Mouse (Mus musculus): ENCODE data around the gene Ugt2a1.
"Not testable (repeated sequence)": the region's sequence is repeated elsewhere in the genome, so short reads cannot be mapped to it uniquely, and the experiment has no call there.

DNA sequence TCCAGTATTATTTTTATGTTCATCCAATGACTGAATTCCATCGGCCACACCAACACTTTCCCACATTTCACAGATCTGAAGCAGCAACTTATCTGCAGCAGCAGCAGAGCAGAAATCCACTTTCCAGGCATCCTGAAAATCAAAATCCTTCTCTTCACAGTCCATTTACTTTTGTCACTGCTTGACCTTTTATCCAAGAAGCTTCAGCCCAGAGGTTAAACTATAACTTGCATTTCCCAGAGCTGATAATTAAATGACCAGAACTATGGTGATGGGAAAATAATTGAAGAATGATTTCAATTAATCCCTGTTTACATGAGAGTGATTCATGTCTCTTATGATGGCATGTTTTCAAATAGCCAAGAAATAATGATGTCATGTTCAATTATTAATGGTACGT lies 66.6 kb downstream of the Ugt2a1 start, which contains the start of gene Ugt2b38:
- not testable (repeated sequence) for TF ChIP-seq POLR2A, CTCF (IDR thresholded peaks at IDR 0.05; ENCODE audit: extremely low read depth, insufficient read depth, low read length)
